Mouse (Mus musculus) naive thymus-derived CD4-positive, alpha-beta T cell, adult 5 months (primary cell): ENCODE measurements around the gene Gm3739. TPM values are rescaled to one million over a fixed set of nuclear protein-coding genes. Genes with fewer than 3 reads are reported as not detected.

Experiments used
- polyA plus RNA-seq: library from polyadenylated mRNA; unstranded; fragments of 100-300 nt; shearing (Covaris generic); gene quantifications from one replicate; pipeline ENCODE4 v1.2.1, GENCODE M21; 2017

Gene Gm3739
- polyA plus RNA-seq = 0.21 TPM

DNA sequence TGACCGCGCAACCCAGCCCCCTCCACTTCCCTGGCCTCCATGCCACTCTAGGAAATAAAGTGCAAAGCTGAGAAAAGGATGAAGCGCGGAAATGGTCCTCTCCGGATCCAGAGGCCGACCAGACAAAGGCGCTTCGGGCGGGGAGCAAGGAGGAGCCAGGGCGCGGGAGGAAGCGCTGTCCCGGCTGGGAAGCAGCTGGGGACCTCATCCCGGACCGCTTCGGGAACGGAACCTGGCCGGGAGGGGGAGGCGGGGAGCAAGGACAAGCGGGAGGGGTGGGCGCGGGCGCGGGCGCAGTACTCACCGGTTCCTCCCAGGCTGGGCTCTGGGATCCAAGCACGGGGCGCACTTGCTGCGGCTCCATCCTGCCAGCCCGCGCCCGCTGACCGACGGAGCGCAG, at the start of gene Gm3739:
Gene Gm3739 (minus strand): TSS at position 389 of the 400 bp plus-strand sequence.

DNA sequence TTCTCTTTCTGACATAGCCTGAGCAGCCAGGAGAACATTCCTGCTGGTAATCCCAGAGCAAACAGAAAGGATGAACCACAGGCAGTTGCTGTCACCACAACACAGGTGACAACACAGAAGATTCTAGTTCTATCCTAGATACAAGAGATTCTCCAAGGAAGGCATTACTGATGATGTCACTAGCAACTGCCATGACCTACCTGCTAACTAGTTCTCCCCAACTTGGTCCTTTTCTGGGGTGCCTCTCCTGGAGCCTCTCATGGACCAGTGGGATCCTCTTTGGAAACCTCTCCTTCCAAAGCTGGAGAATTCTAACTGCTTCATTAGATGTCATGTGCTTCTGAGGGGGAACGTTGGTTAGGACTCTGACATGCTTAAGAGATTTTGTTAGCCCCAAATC, 17.4 kb upstream of the Gm3739 start, which contains the start of gene Gm5797:
Gene Gm5797 (minus strand): TSS at position 101 of the 400 bp plus-strand sequence.

DNA sequence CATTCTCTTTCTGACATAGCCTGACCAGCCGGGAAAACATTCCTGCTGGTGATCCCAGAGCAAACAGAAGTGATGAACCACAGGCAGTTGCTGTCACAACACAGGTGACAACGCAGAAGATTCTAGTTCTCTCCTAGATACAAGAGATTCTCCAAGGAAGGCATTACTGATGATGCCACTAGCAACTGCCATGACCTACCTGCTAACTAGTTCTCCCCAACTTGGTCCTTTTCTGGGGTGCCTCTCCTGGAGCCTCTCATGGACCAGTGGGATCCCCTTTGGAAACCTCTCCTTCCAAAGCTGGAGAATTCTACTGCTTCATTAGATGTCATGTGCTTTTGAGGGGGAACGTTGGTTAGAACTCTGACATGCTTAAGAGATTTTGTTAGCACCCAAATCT, 50.2 kb downstream of the Gm3739 start, which contains the start of gene Gm3727:
Gene Gm3727 (minus strand): TSS at position 101 of the 400 bp plus-strand sequence.

Other genes starting within 250 kb of the Gm3739 start
- gene Gm3696, start 214.4 kb downstream of the Gm3739 start, polyA plus RNA-seq = not detected
- gene Gm6676, start 189.6 kb downstream of the Gm3739 start, polyA plus RNA-seq = not detected
- gene Gm3512, start 140.5 kb downstream of the Gm3739 start, polyA plus RNA-seq = 0.21 TPM
- not detected for gene Gm16434, start 120.5 kb downstream of the Gm3739 start, polyA plus RNA-seq
- not detected for gene Gm3727, start 50.3 kb downstream of the Gm3739 start, polyA plus RNA-seq
- not detected for gene Gm5797, start 17.3 kb upstream of the Gm3739 start, polyA plus RNA-seq
- not detected for gene Gm8374, start 50.1 kb upstream of the Gm3739 start, polyA plus RNA-seq
- gene Gm3755, start 135.9 kb upstream of the Gm3739 start, polyA plus RNA-seq = not detected
- gene Gm3752, start 168.7 kb upstream of the Gm3739 start, polyA plus RNA-seq = not detected